Mouse (Mus musculus) skeletal muscle tissue, adult 2 months (tissue): ENCODE measurements at regions not wholly inside any gene's neighbourhood (a gene's known extent, or its start where the extent isn't known, plus 50 kb on each side); places are given as distances from the start of the nearest gene placed in this dataset.

Source experiments
- DNase-seq: peaks from one replicate; pipeline ENCODE4 v3.0.0-alpha.2; 2012; ENCODE audit warnings: low read depth, low spot score

DNA sequence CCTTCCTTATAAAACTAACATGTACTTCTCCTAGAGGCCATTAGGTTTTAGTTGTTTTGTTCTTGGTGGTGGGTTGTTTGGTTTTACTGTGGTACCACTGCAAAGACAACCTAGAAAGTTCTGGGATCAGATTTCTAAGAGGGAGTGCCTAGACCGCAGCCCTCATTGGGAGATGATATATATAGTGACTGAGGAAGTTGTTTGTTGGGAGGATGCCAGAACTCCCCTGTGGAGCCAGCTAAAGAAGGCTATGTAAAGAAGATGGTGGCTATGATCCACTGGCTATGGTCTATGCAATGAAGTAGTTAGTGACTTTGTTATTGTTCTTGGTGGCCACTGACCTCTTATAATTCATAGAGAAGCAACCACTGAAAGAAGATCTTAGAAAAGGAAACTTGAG lies 283.8 kb upstream of the Kif2a start:
- DNase-seq: no peak

DNA sequence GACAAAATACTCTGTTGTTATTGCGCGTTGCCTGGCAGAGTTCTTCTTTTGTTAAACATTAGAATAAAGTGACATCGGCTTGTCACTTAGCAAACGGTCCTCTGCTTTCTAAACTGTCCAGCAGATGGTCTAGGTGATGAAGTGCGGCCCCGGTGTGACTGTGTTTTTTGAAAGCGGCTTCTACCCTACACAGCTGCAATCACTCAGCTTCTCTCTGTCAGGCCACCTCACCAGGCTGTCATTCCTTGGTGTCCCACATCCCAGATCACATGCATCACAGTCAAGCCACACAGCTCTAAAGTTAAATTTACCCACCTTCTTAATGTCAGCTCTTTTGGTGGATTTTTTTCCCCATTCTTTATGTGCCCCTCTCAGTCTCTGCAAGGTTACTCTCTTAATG lies 282.0 kb upstream of the Kif2a start:
- no peak for DNase-seq

DNA sequence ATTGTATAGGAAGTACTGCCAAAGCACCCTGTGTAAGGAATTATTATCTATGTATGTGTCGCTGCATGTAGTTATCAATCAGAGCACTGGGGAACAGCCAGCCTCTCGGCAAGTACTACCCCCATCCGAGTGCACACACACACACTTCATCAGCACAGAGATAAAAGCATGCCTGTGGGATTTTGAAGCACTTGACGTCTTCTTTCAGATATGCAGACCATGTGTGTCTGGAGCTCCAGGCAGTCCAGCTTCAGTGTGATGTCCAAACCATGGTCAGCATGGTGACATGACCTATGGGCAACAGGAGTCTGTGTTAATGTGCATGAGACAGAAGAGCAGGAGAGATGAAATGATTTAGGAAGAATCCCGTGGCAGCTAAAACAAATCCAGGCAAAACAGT lies 281.4 kb upstream of the Kif2a start:
- DNase-seq: no peak

DNA sequence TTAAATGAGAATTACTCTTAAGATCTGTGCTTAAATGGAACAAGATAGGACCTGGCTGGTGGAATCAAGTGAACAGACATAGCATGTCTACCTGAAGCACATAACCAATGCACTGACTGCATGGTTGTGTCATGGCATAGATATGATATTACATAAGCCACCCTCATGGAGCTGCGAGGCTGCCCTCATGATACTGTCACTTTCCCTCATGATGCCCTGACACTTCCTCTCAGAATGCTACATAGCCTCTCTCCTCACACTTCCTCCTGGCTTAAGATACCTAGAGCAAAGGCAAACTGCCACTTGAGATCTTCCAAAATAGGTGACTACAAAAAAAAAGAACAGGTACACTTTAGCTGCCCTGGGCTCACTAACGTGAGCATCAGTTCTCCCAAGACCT lies 278.9 kb upstream of the Kif2a start:
- no peak for DNase-seq

DNA sequence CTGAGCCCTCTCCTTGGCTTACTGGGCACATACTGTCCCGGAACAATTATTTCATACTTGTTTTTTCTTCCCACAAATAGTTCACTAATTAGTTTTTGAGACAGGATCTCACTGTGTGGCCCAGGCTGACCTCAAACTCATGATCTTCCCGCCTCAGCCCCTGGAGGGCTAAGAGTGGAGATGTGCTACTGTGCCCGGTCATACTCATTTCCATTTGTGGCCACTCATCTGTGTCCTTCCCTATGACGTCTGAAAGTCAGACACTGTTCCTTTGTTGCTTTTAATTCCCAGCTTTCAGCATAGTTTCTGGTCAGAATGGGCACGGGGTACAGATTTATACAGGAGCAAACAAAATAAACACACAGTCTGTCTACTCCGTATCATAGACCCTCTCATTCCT lies 242.7 kb upstream of the Kif2a start:
- no peak for DNase-seq

DNA sequence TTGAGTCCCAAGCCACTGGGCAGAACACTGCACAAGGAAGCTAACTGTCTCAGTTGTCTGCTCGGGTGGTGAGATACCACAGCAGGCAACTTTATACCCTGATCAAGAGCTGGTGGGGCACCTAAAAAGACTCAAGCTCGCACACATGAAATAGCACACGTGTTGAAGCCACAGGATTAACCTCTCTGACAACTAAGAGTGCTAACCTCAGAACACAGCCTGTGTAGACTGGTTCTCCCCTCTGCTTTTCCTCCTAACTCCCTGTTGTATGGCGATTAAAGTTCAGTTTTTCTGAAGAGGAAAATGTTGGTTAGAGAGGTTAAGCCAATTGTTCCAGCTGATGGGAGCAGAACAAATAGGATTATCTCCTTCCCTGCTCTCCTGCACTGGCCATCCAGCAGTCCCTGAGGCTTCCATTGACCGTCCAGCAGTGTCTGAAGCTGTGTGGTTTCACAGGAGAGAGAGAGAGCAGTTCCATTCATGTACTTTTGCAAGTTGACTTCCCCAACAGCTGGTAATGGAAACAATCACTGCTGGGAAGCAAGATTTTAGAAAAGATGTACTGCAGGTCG lies 239.6 kb upstream of the Kif2a start:
- DNase-seq: no peak

DNA sequence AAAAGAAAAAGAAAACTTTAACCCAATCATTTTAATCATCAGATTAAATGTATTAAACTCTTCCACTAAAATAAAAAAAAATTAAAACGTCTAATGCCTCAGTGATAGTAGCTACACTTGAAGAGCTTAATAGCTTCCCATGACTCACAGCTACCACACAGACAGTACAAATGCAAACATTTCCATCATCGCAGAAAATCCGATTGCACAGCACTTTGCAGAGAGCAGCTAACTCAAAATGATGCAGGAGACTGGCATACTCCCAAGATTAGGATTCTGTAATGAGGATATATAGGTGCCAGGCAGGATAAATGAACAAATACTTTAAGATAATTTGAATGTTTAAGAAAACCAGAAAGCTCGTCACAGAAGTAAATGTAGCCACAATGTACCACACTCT lies 238.3 kb upstream of the Kif2a start:
- no peak for DNase-seq

DNA sequence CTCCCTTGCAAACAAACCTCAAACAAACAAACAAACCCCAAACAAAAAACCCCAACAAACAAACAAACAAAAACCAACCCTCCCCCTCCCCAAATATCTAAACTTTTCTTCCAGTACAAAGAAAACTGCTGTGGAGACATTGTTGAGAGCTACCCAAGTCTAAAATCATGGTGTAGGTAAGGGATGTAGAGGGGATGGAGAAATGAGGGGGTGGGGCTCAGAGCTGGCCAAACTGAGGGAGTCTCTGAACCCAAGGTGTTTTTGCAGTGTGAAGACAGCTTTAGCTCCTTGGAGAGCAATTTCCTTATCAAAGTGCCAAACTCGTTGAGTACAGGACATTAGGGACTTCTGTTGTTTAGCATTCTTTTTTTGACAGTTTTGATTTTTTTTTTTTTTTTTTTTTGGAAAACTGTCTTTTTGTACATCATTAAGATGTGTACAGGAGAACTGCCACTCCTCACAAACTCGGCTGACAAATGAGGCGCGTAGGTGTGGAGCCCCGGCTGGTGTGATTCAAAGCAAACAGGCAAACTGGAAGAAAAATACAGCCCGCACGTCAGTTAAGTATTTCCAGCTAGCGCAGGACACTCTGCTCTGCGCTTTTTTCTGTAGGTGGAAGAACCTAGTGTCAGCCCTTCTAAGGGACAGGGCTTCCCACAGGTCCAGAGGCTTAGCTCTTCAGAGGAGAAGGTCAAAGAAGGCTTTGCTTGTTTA lies 226.0 kb upstream of the Kif2a start:
- DNase-seq: no peak

DNA sequence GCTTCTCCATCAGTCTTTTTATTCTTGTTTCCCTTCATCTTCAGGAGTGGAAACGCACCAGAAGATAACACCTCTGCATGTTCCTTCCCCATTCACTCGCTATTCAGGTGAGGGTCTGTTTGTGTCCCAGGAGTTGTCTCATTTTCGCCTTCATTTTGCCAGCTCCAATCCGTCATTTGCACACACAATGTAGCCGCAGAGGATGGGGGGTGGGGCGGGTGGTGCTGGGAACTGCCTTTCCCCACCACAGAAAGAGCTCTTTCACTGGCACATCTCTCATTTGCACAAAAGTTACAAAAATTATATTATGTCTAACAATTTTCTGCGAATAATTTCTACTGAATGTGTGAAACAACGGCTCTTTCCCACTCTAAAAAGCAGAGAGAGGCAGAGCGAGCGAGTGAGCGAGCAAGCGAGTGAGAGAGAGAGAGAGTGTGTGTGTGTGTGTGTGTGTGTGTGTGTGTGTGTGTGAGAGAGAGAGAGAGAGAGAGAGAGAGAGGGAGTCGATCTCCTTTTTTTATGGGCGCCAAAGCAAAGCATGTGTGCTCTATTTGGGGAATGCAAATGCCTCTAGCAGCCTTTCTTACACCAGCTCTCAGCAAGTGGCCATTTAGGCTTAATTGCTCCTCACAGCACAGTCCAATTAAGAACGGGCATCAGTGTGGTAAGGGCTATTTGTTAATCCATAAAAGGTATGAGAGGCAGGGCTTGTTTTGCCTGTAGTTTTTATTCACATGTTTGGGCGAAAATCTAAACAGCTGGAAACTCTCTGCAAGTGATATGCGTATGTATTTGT lies 225.2 kb upstream of the Kif2a start:
- DNase-seq: no peak

DNA sequence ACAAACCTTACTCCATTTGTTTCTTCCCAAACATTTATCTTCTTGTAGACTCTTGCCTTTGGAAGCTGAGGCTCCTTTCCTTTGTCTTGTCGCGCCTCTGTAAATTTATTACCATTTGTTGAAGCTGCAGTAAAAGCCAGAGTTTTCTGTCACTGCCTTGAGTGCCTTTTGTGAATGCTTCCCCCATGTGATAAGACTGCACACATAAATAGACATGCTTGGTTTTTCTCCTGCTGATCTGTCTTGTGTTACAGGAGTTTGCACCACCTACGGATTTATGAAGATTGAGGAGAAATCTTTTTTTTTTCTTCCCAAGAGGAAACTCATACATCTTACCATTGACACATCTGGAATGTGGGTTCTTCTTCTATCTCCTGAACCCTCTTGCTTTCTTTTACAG lies 222.2 kb upstream of the Kif2a start:
- no peak for DNase-seq

DNA sequence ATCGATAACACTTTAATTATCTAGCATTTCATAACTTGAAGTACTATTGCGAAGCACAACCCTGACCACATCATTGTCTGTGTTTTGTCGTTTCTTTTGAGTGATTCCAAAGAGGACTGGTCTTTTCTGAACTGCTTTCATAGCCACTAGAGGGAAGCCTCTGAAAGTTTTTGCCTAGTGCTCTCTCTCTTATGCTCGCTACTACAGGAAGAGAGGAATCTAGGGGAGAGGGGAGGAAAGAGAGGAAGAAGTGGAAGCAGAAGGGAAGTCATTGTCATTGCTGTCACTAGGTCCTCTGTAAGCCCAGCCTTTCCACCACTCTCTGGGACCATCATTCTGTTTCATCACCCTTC lies 217.1 kb upstream of the Kif2a start:
- no peak for DNase-seq

DNA sequence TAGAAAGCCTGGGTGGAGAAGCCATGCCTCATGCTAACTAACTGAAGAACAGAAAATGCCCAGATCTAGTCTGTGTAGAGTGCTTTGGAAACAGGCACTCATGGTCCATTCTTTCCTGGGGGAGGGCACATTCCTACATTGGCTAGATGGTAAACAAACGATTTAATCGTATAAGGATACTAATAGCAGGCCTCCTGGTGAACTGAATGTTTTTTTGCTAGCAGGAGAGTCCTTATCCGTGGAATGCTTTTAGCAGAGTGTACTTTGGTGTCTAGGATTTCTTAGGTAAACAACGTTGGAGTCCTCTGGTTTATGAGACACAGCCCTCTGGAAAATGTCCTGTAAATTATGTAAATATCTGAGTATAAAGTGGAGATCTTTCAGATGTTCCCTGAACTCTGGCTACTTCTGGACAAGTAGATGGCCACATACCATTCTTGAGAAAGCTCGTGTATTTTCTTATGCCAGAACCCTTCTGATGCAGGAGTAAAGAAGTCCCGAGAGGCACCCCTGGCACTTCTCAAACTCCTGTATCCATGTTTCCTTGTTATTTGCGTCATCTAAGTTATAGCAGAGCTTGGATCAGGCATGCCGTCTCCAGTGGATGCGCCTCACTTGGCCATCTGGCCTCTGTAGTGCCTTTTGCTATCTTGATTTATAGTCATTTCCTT lies 216.6 kb upstream of the Kif2a start:
- no peak for DNase-seq

DNA sequence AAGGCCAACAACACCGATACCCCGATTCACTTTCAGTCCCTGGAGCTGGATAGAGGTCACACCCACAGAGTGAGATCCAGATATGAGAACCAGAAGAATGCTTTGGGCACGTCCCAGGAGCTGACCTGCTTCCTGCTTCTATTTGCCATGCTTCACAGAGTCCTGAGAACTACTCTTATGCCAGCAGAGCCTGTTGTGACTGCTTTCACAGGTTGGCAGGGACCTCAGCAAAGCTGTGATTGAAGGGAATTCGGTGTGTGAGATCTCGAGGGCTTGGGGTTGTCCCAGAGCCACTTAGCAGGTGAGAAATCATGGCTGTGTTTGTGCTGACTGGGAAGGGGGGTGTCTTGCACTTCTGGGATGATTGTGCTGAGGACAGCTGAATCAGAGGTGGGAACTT lies 197.5 kb upstream of the Kif2a start:
- no peak for DNase-seq

DNA sequence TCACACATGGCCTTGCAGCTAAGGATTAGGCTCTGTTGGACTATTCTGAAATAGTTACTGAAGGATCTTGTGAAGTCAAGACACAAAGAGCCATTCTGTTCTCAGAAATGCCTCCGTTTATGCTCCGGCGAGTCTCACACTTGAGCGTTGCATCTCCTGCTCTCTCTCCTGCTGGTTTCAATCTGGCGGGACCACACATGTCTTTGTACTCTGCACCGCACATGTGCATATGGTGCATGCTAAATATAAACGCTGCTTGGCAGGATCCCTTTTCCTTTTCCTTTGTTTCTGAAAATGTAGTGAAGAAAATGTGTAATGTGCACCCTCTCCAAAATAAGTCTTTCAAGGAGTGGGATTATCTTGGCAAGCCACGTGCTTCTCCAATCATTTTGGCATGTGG lies 196.4 kb upstream of the Kif2a start:
- DNase-seq: no peak

DNA sequence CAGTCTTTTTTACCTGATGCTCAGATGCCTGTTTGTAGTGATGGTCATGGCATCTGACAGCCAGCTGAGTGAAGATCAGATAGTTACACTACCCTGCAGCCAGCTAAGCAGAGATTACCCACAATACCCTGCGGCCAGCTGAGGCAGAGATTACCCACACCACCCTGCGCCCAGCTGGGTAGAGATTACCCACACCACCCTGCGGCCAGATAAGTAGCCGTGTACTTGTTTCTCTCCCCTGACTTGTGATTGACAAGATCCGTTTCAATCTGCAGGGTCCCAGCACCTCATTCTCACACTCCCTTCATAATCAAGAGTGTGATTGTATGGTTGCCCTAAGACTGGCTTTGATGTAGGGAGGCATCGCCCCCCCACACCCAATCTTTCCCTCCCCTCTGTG lies 195.9 kb upstream of the Kif2a start:
- no peak for DNase-seq

DNA sequence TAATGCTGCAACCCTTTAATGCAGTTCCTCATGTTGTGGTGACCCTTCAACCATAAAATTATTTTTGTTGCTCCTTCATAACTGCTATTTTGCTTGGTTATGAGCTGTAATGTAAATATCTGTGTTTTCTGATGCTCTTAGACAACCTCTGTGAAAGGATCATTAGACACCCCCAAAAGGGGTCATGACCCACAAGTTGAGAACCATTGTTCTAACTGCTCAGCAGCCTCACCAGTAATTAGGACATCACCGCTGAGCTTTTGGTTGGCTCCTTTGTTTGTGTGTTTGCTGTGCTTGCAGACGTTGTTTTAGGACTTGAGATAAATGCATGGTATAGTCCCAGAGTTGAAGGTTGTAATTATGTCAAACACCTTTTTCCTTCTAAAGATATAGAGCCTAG lies 191.4 kb upstream of the Kif2a start:
- no peak for DNase-seq

DNA sequence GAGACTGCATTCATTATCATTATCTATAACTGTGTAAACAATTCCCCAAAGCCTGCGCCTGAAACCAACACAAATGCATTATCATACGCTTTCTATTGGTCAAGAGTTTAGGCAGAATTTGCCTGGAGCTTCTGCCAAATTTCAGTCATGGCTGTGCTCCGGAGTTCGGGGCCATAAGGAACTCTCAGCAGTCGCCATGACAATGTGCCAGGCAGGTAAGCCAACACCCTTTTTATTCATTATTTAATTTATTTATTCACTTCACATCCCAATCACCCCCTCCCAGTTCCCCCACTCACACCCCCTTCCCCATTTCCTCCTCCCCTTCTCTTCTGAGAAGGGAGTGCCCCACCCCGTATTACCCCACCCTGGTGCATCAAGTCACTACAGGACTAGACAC lies 188.8 kb upstream of the Kif2a start:
- no peak for DNase-seq

DNA sequence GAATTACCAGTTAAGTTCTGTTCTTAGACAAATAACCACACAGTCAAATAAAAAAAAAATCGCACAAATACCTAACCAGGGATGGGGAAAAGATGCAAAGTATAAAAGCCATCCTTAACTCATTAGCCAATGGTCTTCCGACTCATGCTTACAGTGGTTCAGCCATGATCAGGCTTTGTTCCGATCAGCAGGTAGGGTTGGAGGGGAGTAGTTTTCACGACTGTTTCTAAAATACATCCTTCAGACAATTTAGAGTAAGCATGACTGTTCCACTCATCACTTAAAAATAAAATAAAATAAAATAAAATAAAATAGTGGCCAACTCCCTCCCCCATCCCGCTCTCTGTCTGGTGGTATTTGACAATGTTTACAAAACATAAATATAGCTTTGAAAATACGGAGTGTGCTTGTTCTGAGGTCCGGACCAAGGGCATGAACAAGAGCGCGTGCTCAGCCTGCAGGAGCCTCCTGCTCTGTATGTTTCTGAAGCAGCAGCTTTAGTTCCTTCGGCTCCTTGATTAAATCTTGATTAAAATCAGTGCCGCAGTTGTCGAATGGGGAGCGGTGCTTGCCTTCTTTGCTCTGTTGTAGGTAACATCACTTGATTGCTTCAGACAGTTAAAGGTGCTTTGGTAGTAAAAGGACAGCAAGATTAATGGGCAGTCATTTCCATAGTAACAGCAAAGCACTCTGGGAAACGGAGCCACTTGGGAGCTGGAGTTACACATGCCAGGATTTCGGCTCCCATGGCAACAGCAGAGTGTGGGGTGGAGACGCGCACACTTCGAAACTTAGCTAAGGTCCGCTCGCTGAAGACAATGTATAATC lies 185.6 kb upstream of the Kif2a start:
- DNase-seq: no peak

DNA sequence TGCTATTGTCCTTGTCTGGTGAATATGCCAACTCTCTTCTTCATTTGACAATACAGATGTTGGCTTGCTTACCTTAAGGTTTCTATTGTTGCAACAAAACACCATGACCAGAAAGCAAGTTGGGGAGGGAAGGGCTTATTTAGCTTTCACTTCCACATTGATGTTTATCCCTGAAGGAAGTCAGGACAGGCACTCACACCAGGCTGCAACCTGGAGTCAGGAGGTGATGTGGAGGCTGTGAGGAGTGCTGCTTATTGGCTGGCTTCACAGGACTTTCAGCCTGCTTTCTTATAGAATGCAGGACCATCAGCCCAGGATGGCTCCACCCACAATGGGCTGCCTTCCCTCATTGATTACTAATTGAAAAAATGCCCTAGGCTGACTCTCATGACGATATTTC lies 177.9 kb upstream of the Kif2a start:
- DNase-seq: no peak

DNA sequence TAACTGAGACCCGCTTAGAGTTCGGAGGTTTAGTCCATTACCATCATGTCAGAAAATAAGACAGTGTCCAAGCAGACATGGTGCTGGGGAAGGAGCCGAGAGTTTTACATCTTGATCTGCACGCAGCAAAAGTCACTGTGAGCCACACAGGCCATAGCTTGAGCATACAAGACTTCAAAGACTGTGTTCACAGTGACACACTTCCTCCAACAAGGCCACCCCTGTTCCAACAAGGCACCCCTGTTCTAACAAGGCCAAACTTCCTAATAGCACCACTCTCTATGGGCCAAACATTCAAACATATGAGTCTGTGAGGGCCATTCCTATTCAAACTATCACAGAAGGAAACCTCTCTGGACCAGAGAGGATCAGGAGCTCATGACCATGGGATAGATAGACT lies 171.5 kb upstream of the Kif2a start:
- no peak for DNase-seq

DNA sequence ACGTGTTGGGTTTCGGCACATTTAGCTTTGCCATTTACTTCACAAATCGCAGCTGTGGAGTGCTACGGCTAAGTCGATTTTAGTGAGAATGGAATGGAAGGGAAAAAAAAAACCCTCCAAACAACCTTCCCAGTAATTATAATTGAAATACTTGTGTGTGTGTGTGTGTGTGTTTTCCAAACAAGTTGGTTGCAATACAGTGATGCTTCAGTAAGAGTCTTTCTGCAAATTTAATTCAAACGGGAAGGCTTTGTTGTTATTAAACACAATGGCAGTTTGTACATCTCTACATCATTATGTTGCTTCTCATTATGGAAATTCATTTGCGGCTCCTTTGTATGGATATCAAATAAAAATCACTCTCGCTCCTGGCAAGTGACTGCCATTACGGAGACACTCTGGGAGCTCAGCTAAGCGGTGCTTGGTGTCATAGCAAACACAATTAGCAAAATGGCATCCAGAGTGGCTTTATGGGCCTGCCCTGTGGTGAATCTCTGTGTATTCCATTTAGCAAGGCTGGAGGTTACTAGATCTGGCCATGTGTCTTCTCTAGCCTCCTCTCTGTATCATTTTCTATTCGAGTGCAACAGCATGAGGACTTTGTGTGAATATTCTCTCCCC lies 165.4 kb upstream of the Kif2a start:
- no peak for DNase-seq
